Mouse (Mus musculus) neural tube, embryonic 13.5 days (tissue): ENCODE measurements around the gene Gm13272. TPM values are rescaled to one million over a fixed set of nuclear protein-coding genes. Genes with fewer than 3 reads are reported as not detected.
"Not testable (repeated sequence)": the region's sequence is repeated elsewhere in the genome, so short reads cannot be mapped to it uniquely, and the experiment has no call there.

Source experiments
- ATAC-seq: fragments of 200-750 bp; cut with Nextera tagmentation; 2 replicates; pipeline ENCODE4 v1.8.0; 2017; ENCODE audit warnings: low read depth, mild to moderate bottlenecking, moderate TSS enrichment, moderate library complexity
- H3K27ac ChIP-seq: fragments of 300-500 bp; sonication (generic); replicated peaks from 2 replicates; pipeline ENCODE4 v1.5.1; 2015; ENCODE audit warnings: moderate library complexity, mild to moderate bottlenecking, inconsistent platforms
- H3K27me3 ChIP-seq: fragments of 300-500 bp; sonication (generic); 2 replicates; pipeline ENCODE4 v1.6.1; 2015; ENCODE audit warnings: mild to moderate bottlenecking, inconsistent platforms
- H3K36me3 ChIP-seq: fragments of 300-500 bp; sonication (generic); 2 replicates; pipeline ENCODE4 v1.6.1; 2015; ENCODE audit warnings: mild to moderate bottlenecking, inconsistent platforms
- H3K4me1 ChIP-seq: fragments of 300-500 bp; sonication (generic); replicated peaks from 2 replicates; pipeline ENCODE4 v1.6.1; 2015; ENCODE audit warnings: inconsistent platforms
- H3K4me2 ChIP-seq: fragments of 300-500 bp; sonication (generic); 2 replicates; pipeline ENCODE4 v1.6.1; 2015; ENCODE audit warnings: inconsistent platforms, mild to moderate bottlenecking, moderate library complexity
- H3K4me3 ChIP-seq: fragments of 300-500 bp; sonication (generic); 2 replicates; pipeline ENCODE4 v1.5.1; 2015; ENCODE audit warnings: mild to moderate bottlenecking, inconsistent platforms
- H3K9ac ChIP-seq: fragments of 300-500 bp; sonication (generic); 2 replicates; pipeline ENCODE4 v1.6.1; 2015; ENCODE audit warnings: moderate library complexity, mild to moderate bottlenecking, inconsistent platforms
- H3K9me3 ChIP-seq: fragments of 300-500 bp; sonication (generic); 2 replicates; pipeline ENCODE4 v1.6.1; 2016; ENCODE audit warnings: inconsistent platforms
- WGBS: fragments of 180-500 bp; shearing (Covaris S2); methylation state at CpG from one replicate; pipeline ENCODE4 v1.1.7; 2015; 5-methylcytosine and 5-hydroxymethylcytosine counted together
- polyA plus RNA-seq: library from polyadenylated mRNA; unstranded; fragments of >200 nt; fragmentation: Nextera tagmentation; extraction: Ambion mirVana; gene quantifications from 2 replicates; pipeline ENCODE4 v1.2.1, GENCODE M21; 2015

The Gm13272 gene
- not detected in 2 replicates for polyA plus RNA-seq

GRCm38 (mm10) chr4:88779550-88779949 is at the start of gene Gm13272:
Gene Gm13272 (plus strand): TSS chr4:88779850.
- not testable (repeated sequence) for ATAC-seq

GRCm38 (mm10) chr4:88738480-88738879 is 41.2 kb upstream of the Gm13272 start:
- H3K4me2 ChIP-seq: no peak overlapping the region
- no peak for ATAC-seq
- WGBS: 5% methylated on average over 2 of the region's 2 CpGs

More at GRCm38 (mm10) chr4:88779550-88779949, at the start of gene Gm13272:
- H3K27ac ChIP-seq, H3K9ac ChIP-seq, H3K27me3 ChIP-seq, H3K9me3 ChIP-seq, H3K36me3 ChIP-seq, H3K4me2 ChIP-seq, H3K4me3 ChIP-seq, H3K4me1 ChIP-seq: not testable (repeated sequence)
- no CpG with 5 or more reads among the region's 29 CpGs for WGBS

GRCm38 (mm10) chr4:88739036-88739435 is 40.6 kb upstream of the Gm13272 start:
- Histone ChIP-seq H3K9me3 (no peaks in the 10 kb centered on the region), H3K9ac (no peak overlapping the region), H3K36me3 (no peaks in the 10 kb centered on the region), H3K4me3 (no peak overlapping the region), H3K4me2 (no peak overlapping the region), H3K4me1 (no peaks in the 10 kb centered on the region), H3K27ac (no peak overlapping the region), H3K27me3 (no peaks in the 10 kb centered on the region)
- no peak for ATAC-seq
- 90% methylated on average over 6 of the region's 6 CpGs for WGBS

More at GRCm38 (mm10) chr4:88738480-88738879, 41.2 kb upstream of the Gm13272 start:
- Histone ChIP-seq H3K9ac (no peak overlapping the region), H3K4me3 (no peak overlapping the region), H3K36me3 (no peaks in the 10 kb centered on the region), H3K4me1 (no peaks in the 10 kb centered on the region), H3K9me3 (no peaks in the 10 kb centered on the region), H3K27me3 (no peaks in the 10 kb centered on the region), H3K27ac (no peak overlapping the region)

GRCm38 (mm10) chr4:88741426-88741825 is 38.2 kb upstream of the Gm13272 start:
- Histone ChIP-seq H3K9me3 (no peaks in the 10 kb centered on the region), H3K4me2 (no peak overlapping the region), H3K27me3 (no peaks in the 10 kb centered on the region), H3K9ac (no peak overlapping the region), H3K4me1 (peaks cover 9% of the 10 kb centered on the region), H3K4me3 (no peak overlapping the region), H3K27ac (no peak overlapping the region), H3K36me3 (no peaks in the 10 kb centered on the region)
- 86% methylated on average over 4 of the region's 4 CpGs for WGBS
- no peak for ATAC-seq

- no peaks in the 10 kb centered on the region for H3K36me3 ChIP-seq
- peaks cover 9% of the 10 kb centered on the region for H3K4me1 ChIP-seq
- no peak overlapping the region for H3K9ac ChIP-seq
- no peaks in the 10 kb centered on the region for H3K27me3 ChIP-seq
- no peaks in the 10 kb centered on the region for H3K9me3 ChIP-seq
- no peak overlapping the region for H3K4me3 ChIP-seq
- 86% methylated on average over 7 of the region's 7 CpGs for WGBS
- no peak overlapping the region for H3K27ac ChIP-seq
- no peak for ATAC-seq
- no peak overlapping the region for H3K4me2 ChIP-seq
Observed at GRCm38 (mm10) chr4:88742771-88743371, 36.8 kb upstream of the Gm13272 start.

- peaks cover 9% of the 10 kb centered on the region for H3K4me1 ChIP-seq
- no peak for ATAC-seq
- H3K9ac ChIP-seq: no peak overlapping the region
- no peak overlapping the region for H3K27ac ChIP-seq
- H3K27me3 ChIP-seq: no peaks in the 10 kb centered on the region
- 65% methylated on average over 3 of the region's 3 CpGs for WGBS
- H3K9me3 ChIP-seq: no peaks in the 10 kb centered on the region
- no peaks in the 10 kb centered on the region for H3K36me3 ChIP-seq
- H3K4me3 ChIP-seq: no peak overlapping the region
- no peak overlapping the region for H3K4me2 ChIP-seq
Observed at GRCm38 (mm10) chr4:88744207-88744606, 35.4 kb upstream of the Gm13272 start.

GRCm38 (mm10) chr4:88749926-88750325 is 29.7 kb upstream of the Gm13272 start:
- WGBS: 66% methylated on average over 6 of the region's 6 CpGs

GRCm38 (mm10) chr4:88754818-88755340 is 24.8 kb upstream of the Gm13272 start, which contains the start of gene Gm13271:
Gene Gm13271 (plus strand): TSS chr4:88754868.
- ATAC-seq, H3K4me1 ChIP-seq: not testable (repeated sequence)

More at GRCm38 (mm10) chr4:88749926-88750325, 29.7 kb upstream of the Gm13272 start:
- H3K27ac ChIP-seq: no peak overlapping the region
- no peak overlapping the region for H3K4me2 ChIP-seq
- no peaks in the 10 kb centered on the region for H3K27me3 ChIP-seq
- no peaks in the 10 kb centered on the region for H3K9me3 ChIP-seq
- no peak overlapping the region for H3K9ac ChIP-seq
- H3K4me1 ChIP-seq: peaks cover 9% of the 10 kb centered on the region
- H3K4me3 ChIP-seq: no peak overlapping the region
- ATAC-seq: no peak
- no peaks in the 10 kb centered on the region for H3K36me3 ChIP-seq

GRCm38 (mm10) chr4:88756581-88757513 is 22.8 kb upstream of the Gm13272 start:
- Histone ChIP-seq H3K27ac (peak overlapping the region; percentile 79), H3K4me3 (peak overlapping the region; percentile 46), H3K4me2 (peak overlapping the region; percentile 72), H3K9ac (peak overlapping the region; percentile 68)
- H3K36me3 ChIP-seq, H3K4me1 ChIP-seq, H3K27me3 ChIP-seq, H3K9me3 ChIP-seq: not testable (repeated sequence)
- WGBS: 13% methylated on average over 28 of the region's 31 CpGs
- 0 out of 2 replicates have a peak, but pooled peaks have one; percentile 27 for ATAC-seq

More at GRCm38 (mm10) chr4:88754818-88755340, 24.8 kb upstream of the Gm13272 start, which contains the start of gene Gm13271:
- H3K4me3 ChIP-seq, H3K36me3 ChIP-seq, H3K9me3 ChIP-seq, H3K27ac ChIP-seq, H3K9ac ChIP-seq, H3K4me2 ChIP-seq, H3K27me3 ChIP-seq: not testable (repeated sequence)
- WGBS: 80% methylated on average over 15 of the region's 15 CpGs

GRCm38 (mm10) chr4:88757628-88758031 is 22.0 kb upstream of the Gm13272 start:
- under 1% methylated on average over 16 of the region's 21 CpGs for WGBS
- H3K9ac ChIP-seq: peak overlapping the region; percentile 68

GRCm38 (mm10) chr4:88758751-88759150 is 20.9 kb upstream of the Gm13272 start:
- H3K36me3 ChIP-seq, H3K4me2 ChIP-seq, H3K4me3 ChIP-seq, H3K9ac ChIP-seq, ATAC-seq, H3K9me3 ChIP-seq, H3K27ac ChIP-seq, H3K27me3 ChIP-seq, H3K4me1 ChIP-seq: not testable (repeated sequence)
- WGBS: 83% methylated on average over 9 of the region's 9 CpGs

More at GRCm38 (mm10) chr4:88757628-88758031, 22.0 kb upstream of the Gm13272 start:
- H3K27me3 ChIP-seq, H3K9me3 ChIP-seq, H3K36me3 ChIP-seq, H3K4me1 ChIP-seq: not testable (repeated sequence)
- peak overlapping the region; percentile 46 for H3K4me3 ChIP-seq
- H3K4me2 ChIP-seq: peak overlapping the region; percentile 72
- peak overlapping the region; percentile 79 for H3K27ac ChIP-seq
- ATAC-seq: peak; percentile 100
